Mouse (Mus musculus): ENCODE measurements at regions not wholly inside any gene's neighbourhood (a gene's known extent, or its start where the extent isn't known, plus 50 kb on each side); places are given as distances from the start of the nearest gene placed in this dataset.

GRCm38 (mm10) chr10:118046328-118046727 lies 95.3 kb upstream of the Mdm1 start:
- no peak for TF ChIP-seq CTCF (IDR thresholded peaks at IDR 0.05; ENCODE audit: low read depth, low read length)
- TF ChIP-seq POLR2A (IDR thresholded peaks at IDR 0.05; ENCODE audit: extremely low read depth, insufficient read depth, low read length): no peak
